Mouse (Mus musculus) c-Kit-negative CD71-positive TER-119-positive erythroid progenitor cells, embryonic 14.5 days (primary cell): ENCODE data around the gene St13.

Experiments used
- DNase-seq: peaks from one replicate; pipeline ENCODE4 v3.0.0-alpha.2; 2013; ENCODE audit warnings: low read depth, low spot score

Gene St13

DNA sequence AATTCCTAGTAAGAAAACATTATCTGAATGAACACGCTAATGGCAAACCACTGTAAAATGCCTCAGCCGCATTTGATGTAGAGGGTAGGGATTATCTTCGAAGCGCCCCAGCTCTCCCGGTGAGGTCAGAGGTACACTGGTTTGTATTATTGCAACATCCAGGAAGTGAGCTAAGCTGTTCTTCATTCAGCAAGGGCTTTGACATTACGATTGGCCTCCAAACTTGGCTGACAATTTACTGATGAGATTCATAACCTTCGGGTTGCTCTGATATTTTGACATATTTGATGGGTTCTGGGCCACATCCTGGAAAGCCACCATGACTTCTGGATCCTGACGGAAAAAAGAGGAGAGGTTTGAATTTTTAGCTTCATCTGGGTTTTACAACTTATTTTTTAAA is 34.6 kb downstream of the St13 start:
- DNase-seq: no peak

DNA sequence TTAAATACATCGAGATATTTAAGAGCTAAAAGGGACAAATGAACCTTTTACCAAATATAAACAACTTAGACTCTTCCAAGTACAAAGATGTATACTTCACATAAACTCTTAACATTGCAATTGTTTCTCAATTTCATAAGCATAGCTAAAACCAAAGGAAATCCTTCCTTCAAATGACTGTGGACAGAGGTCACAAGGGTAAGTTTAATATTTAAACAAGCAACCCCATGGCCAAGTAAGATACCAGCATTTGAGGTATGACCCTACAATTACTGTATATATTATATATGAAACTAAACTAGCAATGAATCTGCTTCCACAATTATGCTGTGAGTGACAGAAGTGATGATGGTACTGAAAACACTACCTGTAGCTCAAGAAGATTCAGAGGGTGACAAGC is 35.6 kb downstream of the St13 start:
- no peak for DNase-seq

DNA sequence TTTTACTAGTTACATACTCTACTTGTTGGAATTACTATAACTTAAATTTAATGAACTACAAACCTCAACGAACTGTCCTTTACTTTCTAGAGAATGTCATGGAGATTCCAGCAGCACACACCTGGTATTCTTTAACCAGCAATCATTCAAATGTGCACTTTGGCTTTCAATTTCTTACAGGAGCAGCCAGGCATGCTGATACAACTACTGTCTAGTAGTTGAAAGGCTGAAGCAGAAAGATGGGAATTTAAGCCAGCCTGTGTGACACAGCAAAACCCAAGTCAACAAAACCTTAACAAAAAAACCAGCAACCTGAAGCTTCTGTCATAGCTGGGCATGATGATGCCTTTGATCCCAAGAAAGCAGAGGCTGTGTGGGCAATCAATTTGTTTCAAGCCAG is 37.4 kb downstream of the St13 start:
- no peak for DNase-seq

DNA sequence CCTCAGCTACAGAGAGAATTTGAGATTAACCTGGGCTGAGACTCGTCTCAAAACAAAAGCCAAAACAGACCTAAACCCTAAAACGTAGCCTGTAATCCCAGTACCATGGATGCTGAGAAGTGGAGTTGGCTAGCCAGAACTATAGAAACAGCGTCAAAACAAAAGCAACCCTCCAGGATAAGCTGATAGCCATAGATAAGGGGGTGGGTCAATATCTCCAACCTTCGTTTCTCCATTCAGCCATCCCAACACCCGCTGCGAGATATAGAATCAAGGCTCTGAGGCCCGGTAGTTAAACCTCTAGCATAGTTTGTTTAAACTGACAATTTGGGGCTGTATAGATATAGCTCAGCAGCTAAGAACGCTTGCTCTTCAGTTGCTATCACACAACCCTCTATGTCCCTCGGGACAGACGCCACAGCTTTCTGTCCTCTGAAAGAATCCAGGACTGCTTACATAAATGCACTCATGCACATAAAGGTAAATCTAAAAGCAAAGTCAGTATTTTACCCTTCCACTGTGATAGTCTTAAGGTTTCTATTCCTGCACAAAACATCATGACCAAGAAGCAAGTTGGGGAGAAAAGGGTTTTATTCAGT is 38.4 kb downstream of the St13 start:
- peak; percentile 11 for DNase-seq

DNA sequence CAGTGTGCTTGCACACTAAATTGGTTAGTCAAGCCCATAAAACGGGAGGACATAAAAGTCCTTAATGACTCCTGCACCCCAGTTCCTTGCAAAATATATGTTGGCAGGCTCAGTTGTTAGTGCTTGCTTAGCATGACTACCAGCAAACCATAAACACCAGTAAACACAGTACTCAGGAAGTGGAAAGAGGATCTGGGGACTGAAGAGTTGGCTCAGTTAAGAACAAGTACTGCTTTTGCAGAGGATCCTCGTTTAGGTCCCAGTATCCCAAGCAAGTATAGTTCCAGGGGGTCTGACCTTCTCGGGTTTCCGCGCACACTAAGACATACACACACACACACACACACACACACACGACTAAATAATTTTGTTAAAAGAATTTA is 38.9 kb downstream of the St13 start:
- DNase-seq: no peak

DNA sequence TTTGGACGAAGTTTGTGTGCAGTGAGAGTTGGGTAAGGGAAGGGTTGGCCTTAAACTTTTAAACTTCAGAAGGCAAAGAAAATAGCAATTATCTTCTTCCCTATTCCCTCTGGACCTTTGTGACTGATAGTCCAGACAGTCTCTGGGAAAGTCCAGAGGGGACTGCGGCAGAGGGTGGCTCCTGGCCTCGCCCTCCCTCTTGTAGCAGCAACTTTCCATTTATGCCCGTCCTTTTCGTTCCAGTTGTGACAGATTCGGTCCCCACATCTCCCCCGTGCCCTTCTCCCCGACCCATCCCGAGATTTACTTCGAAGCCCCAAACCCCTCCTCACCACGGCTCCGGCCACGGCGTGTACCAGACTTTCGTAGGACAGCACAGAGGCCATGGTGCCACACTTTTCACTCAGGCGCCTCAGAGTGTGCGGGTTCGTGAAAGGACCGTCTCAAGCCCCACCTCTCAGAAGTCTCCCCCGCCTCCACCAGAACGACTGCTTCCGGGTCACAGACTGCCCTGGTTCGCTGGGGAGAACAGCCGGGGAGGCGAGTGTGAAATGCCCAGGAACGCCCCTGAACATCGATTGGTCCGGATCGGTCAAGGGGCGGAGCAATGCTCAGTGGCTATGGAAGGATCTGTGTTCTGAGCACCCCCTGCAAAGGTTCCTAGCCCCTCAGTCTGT is 39.4 kb downstream of the St13 start, which contains the start of gene Slc25a17:
Gene Slc25a17, minus strand, starts transcription at position 468 of the 677 bp plus-strand sequence.
- DNase-seq: peak; percentile 95

DNA sequence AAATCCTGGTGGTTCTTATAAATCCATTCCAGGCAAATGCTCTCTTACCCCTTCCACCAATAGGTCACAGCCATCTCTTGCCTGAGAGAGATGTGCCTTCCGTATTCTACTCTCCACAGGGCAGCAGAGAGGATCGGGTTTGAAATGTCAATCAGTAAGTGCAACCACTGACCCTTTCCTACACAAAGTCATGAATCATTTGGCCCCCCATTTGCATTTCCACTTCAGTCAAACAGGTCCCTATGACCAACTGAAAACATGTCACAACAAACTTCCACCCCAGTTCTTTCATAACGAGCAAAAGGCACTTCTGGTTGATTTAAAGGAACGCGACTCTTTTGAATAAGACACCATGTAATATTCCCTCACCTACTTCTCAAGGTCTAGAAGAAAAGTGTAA is 40.5 kb downstream of the St13 start:
- DNase-seq: no peak

DNA sequence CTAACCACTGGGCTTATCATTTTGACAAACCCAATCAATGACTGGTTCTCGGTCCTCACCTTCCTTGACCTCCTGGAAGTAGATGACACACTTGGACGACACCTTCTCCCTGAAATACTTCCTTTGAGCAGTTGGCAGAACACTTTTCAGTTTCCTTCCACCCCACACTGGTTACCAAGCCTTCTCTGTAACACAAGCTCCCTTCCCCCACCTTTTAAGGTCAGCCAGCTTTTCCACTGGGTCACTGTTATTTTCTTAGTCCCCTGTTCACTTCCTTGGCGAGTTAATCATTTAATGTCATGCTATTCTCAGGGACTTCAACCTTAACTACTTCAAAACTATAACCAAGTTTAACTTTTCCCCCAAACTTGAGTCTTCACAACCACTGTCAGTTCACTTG is 40.9 kb downstream of the St13 start:
- no peak for DNase-seq

DNA sequence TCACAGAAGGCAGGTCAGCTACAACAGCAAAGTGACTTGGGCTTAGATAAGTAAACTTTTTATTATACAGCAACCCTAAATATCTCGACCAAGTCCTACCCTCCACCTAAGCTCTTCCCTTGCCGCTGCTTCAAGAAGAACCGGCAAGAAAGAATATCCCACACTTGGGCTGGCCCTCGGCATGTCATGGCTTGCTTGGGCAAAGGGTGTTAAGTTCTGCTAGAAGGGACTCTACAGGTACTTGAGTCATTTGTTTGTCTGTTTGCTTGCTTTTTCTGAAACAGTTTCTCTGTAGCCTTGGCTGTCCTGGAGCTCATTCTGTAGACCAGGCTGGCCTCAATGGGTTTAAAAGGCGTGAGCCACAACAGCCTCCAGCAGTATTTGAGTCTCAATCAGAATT is 42.9 kb downstream of the St13 start:
- no peak for DNase-seq

DNA sequence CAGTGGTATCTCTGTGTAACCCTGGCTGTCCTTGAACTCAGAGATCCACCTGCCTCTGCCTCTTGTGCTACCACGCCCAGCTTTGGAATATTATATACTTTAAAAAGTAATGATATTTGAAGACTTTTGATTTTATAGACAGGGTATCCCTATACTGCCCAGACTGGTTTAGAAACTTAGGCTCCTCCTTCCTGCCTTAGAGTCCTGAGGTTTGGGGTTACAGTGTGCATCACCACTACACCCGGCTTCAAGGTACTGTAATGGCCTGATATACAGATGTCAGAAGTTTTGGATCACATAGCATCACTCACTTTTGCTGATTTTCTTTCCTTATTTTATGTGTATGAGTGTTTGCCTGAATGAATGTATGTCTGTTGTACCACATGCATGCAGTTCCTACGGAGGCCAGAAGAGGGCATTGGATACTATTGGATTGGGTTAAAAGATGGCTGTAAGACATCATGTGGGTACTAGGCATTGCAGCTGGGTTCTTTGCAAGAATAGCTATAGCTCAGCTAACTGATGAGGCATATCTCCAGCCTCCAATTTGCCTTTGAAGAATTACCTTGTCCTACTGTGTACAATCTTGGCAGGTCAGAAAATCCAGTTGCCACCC is 44.6 kb downstream of the St13 start:
- DNase-seq: peak; percentile 63

DNA sequence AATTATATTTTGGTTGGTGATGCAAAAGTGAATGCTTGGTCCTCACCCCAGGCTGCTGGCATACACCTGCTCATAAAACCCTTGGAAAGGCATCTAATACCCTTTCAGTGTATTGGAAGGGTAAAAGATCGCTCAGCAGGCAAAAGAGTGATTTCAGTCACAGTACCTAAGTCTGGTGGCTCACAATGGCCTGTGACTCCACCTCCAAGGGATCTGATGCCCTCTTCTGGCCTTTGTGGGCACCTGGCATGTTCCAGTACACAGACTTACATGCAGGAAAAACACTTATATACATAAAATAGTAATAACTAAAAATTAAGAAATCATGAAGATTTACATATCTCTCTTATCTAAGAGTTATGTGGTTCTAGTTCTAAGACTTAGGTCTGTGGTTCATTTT is 47.2 kb downstream of the St13 start:
- DNase-seq: no peak

DNA sequence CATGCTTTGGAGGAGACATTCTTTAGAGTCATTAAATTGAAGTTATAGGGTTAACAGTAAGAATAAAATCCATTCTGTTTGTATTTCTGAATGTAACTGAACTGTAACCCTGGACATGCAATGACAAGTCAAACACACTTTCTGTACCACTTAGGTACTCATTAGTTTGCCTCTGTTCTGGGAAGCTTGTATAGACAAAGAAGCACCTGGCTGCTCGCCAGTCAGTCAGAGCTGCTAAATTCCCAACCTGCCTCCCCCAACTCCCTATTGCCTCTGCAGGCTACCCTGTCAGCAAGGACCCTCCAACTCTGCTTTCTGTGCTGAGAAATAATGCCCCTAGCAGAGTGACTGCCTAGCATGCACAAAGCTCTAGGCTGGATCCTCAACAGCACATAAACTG is 49.5 kb downstream of the St13 start:
- DNase-seq: no peak

DNA sequence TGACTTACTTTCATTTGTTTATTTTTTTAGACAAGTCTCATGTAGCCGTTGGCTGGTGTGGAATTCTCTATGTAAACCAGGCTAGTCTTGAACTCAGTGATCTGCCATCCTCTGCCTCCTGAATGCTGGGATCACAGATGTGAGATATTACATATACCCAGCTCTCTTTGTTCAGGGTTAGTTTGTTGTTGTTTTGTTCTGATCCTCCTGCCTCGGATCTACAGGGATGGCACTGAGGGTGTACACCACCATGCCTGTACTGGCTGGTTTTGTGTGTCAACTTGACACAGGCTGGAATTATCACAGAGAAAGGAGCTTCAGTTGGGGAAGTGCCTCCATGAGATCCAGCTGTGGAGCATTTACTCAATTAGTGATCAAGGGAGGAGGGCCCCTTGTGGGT is 51.5 kb downstream of the St13 start:
- DNase-seq: no peak

DNA sequence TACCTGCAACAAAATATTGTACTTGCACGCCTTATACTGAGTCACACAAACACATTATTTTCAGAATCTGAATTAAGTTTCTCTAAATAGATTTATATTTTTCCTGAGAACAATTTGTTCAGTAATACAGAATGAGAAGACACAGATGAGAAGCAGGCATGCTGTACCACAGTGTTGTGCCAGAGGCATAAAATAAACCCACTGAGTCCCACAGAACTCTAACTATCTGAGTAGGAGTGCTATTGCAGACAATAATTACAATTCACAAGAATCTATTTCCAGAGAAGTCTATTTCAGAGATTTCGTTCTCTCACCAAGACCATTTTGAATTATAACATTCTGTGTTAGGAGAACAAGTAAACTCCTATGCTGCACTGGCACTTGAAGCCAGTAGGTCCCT is 52.4 kb downstream of the St13 start:
- DNase-seq: no peak

DNA sequence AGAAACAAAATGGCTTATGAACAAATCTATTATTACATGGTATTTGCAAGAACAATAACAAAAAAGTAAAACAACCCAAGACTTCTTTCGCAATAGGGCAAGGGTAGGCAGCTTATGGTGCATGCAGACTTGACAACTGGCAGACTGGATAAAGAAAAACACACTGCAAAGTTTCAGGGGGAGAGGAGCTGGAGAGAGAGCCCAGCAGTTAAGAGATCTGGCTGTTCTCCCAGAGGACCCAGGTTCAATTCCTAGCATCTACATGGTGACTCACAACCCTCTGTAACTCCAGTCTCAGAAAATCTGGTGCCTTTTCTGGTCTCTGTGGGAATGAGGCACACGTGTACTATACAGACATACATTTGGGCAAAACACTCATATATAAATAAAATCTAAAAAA is 58.5 kb downstream of the St13 start:
- no peak for DNase-seq

DNA sequence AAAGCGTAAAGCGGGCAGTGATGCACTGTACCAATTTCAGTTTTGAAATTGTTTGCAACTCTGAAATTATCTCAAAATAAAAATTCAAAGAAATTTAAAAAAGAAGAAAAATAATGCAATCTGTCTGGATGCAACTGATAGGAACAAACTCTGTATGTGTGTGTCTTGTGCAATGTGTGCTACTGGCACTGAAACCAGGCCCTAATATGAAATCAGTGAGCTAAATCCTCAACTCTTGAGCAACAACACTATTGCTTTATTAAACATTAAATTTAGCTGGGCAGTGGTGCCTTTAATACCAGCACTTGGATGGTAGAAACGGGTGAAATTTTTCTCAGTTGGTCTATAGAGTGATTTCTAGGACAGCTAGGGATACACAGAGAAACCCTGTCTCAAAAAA is 60.7 kb downstream of the St13 start:
- no peak for DNase-seq

DNA sequence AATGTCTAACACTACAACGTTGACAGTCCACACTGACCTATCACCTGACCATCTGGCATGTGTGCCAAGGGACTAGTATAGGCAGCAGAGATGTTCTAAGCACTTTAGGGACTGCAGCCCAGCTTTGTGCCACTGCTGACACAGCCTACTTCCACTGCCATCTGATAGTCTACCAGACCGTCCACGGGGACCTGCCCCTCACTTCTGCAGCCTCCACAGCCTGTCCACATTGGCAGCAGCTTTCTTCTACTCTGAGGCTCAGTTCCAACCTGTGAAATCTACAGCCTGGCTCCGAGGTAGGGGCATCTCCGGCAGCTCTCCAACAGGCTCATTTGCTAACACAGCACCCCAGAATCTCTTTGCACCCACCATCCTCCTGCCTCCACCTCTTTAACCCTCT is 63.4 kb downstream of the St13 start:
- no peak for DNase-seq

DNA sequence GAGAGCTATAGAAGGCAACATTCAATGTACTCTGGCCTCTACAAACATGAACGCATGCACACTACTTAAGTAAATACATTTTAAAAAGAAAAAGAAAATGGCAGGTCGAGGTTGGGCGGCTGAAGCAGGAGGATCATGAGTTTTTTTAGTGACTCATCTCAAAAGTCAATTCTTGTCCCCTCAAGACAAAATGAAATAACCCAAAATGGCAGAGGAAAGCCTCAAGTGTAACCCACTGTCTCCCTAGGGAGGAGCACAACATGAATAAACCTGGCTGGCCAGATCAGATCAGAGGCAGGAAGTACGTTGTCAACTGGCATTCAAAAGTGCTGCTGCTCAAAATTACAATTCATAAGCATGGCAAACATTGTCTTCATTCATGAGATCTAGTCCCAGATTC is 67.4 kb downstream of the St13 start:
- DNase-seq: no peak

DNA sequence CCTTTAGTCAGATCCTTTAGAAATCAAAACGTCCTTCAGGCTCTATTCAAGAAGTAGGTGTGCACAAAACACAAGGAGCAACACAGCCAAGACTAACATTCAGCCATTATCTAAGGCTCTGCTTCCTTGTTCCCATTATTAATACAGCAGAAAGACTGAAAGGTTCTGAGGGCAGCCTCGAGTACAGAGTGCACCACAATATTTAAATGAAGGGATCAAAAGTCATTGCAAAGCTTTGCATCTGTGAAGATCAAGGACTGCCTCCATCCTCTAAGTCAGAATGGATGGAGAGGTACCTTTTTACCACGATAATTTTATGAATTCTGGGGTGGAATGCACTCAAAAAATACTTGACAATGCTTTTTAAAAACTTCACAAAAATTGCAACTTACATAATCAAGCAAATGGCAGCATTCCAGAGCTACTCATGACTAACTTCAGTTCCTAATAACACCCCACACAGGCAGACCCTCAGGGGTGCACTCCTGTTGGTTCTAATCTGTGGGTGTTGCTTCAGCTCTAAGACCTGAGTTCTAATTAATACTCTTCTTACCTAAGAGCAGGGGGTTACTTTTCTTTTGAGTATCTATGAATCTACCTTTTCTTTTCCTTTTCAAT is 69.0 kb downstream of the St13 start:
- no peak for DNase-seq

DNA sequence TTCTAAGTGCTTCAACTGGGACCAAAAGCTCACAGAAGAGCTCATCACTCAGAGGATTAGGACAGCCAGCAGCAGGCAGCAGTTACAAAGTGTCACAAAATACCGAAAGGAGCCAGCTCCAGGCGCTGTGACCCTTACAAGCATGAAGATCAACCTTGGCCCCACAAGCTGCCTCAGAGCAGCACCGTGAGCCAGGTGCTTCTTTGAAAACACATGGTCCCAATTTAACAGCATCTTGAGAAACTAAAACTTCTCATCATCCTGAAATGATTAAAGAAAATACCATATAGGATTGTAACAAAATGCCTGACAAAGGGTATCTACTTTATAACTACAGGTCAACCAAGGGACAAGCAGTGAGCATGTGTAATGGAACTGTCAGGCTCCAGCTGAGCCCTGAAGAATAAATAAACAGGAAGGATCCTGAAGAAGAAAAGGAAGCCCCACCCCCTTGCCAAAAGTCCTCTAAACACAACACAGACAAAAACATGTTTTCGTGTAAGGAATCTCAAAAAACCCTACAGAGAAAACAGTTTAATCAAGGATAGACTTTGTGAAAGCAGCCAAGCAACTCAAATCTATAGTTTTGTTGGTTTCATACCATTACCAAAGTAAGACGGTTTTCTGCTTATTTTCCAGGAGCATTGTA is 70.0 kb downstream of the St13 start:
- no peak for DNase-seq

DNA sequence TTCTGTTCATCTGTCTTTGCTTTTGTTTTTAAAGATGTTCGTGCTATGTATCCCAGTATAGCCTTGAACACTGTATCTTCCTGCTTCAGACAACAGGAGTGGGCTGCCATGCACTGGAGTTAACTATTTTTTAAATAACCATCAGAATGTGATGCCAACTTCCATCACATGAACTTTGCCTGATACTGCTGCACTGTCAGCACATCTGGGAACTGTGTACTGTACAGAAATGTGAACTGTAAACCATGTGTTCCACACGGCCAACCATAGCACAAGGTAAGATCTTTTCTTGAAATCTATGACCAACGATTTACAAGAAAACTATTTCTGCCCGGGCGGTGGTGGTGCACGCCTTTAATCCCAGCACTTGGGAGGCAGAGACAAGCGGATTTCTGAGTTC is 72.4 kb downstream of the St13 start:
- DNase-seq: no peak

DNA sequence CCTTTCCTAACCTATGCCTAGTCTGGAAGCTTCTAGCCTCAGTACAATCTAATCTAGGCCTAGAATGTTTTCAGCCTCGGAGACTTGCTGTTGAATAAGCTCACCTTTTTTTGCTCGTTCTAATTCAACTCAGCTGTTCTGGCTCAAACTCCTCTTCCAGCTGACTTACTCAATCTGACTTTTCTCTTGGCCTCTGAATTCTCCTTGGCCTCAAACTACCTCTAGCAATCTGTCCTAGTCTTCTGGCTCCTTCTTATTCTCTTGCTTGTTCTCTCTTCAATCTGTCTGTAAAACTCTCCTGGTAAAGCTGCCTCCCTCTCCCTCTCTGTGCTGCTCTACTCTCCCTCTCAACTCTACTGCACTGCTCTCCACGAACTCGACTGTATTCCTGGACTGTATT is 74.9 kb downstream of the St13 start:
- no peak for DNase-seq

DNA sequence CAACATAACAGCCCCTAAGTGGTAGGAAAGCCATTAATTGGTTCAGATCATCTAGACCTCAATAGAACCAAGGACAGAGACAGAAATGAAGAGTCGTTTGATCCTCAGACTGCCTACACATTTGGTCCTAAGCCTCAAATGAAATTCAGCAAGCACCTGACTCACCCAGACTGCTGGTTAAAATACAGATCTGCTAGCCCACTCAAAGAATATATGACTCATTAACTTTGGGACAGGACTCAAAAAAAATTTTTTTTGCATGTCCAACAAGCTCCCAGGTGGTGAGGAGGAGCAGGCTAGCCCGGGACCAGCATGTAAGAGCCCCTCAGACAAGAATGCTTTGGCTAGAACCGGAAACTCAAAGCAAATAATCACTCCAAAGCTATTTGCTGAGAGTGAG is 79.7 kb downstream of the St13 start:
- DNase-seq: no peak
